Mouse (Mus musculus) hindbrain, embryonic 10.5 days (tissue): ENCODE results near the gene Rpp14. TPM values are rescaled to one million over a fixed set of nuclear protein-coding genes. Genes with fewer than 3 reads are reported as not detected.
"Not testable (repeated sequence)": the region's sequence is repeated elsewhere in the genome, so short reads cannot be mapped to it uniquely, and the experiment has no call there.

Source experiments
- DNase-seq: peaks from one replicate; pipeline ENCODE4 v3.0.0-alpha.2; 2017; ENCODE audit warnings: low spot score
- H3K27ac ChIP-seq: fragments of 300-500 bp; sonication (generic); 2 replicates; pipeline ENCODE4 v1.5.1; 2016; ENCODE audit warnings: mild to moderate bottlenecking, moderate library complexity
- H3K27me3 ChIP-seq: fragments of 300-500 bp; sonication (generic); 2 replicates; pipeline ENCODE4 v1.6.1; 2016; ENCODE audit warnings: mild to moderate bottlenecking; ENCODE audit not compliant: poor library complexity, insufficient read depth, severe bottlenecking
- H3K36me3 ChIP-seq: fragments of 300-500 bp; sonication (generic); 2 replicates; pipeline ENCODE4 v1.6.1; 2016; ENCODE audit warnings: mild to moderate bottlenecking, moderate library complexity
- H3K4me1 ChIP-seq: fragments of 300-500 bp; sonication (generic); replicated peaks from 2 replicates; pipeline ENCODE4 v1.6.1; 2016; ENCODE audit warnings: mild to moderate bottlenecking
- H3K4me3 ChIP-seq: fragments of 300-500 bp; sonication (generic); 2 replicates; pipeline ENCODE4 v1.5.1; 2016; ENCODE audit warnings: mild to moderate bottlenecking, moderate library complexity
- H3K9me3 ChIP-seq: fragments of 300-500 bp; sonication (generic); 2 replicates; pipeline ENCODE4 v1.6.1; 2016; ENCODE audit warnings: mild to moderate bottlenecking, moderate library complexity
- WGBS: fragments of 180-500 bp; shearing (Covaris S2); methylation state at CpG from one replicate; pipeline ENCODE4 v1.1.7; 2016; 5-methylcytosine and 5-hydroxymethylcytosine counted together
- polyA plus RNA-seq: library from polyadenylated mRNA; unstranded; fragments of >200 nt; fragmentation: Nextera tagmentation; extraction: Ambion mirVana; gene quantifications from 2 replicates; pipeline ENCODE4 v1.2.1, GENCODE M21; 2016

Rpp14 gene
- polyA plus RNA-seq, 1 experiment from 2014 or later = 47.1 TPM

- Histone ChIP-seq H3K9me3 (no peaks in the 10 kb centered on the region), H3K4me1 (no peaks in the 10 kb centered on the region), H3K36me3 (no peaks in the 10 kb centered on the region), H3K27ac (no peak overlapping the region), H3K4me3 (no peak overlapping the region), H3K27me3 (no peaks in the 10 kb centered on the region)
- no peak for DNase-seq
- WGBS = 91% methylated on average over 4 of the region's 4 CpGs
These were observed 27.9 kb downstream of the Rpp14 start for GRCm38 (mm10) chr14:8108047-8108446.

- 89% methylated on average over 1 of the region's 1 CpGs for WGBS
- H3K27ac ChIP-seq = no peak overlapping the region
These were observed 28.8 kb downstream of the Rpp14 start for GRCm38 (mm10) chr14:8108976-8109375.

GRCm38 (mm10) chr14:8111545-8111944, 31.4 kb downstream of the Rpp14 start:
- H3K27me3 ChIP-seq = no peaks in the 10 kb centered on the region
- no peak for DNase-seq
- H3K4me1 ChIP-seq = no peaks in the 10 kb centered on the region
- 88% methylated on average over 6 of the region's 6 CpGs for WGBS
- no peaks in the 10 kb centered on the region for H3K36me3 ChIP-seq
- H3K9me3 ChIP-seq = no peaks in the 10 kb centered on the region
- no peak overlapping the region for H3K4me3 ChIP-seq
- no peak overlapping the region for H3K27ac ChIP-seq

More at GRCm38 (mm10) chr14:8108976-8109375, 28.8 kb downstream of the Rpp14 start:
- DNase-seq = no peak
- no peak overlapping the region for H3K4me3 ChIP-seq
- H3K9me3 ChIP-seq = no peaks in the 10 kb centered on the region
- H3K27me3 ChIP-seq = no peaks in the 10 kb centered on the region
- no peaks in the 10 kb centered on the region for H3K4me1 ChIP-seq
- no peaks in the 10 kb centered on the region for H3K36me3 ChIP-seq

- Histone ChIP-seq H3K27ac (no peak overlapping the region), H3K9me3 (no peaks in the 10 kb centered on the region), H3K36me3 (no peaks in the 10 kb centered on the region), H3K4me1 (no peaks in the 10 kb centered on the region), H3K27me3 (no peaks in the 10 kb centered on the region), H3K4me3 (no peak overlapping the region)
- no peak for DNase-seq
- 92% methylated on average over 8 of the region's 8 CpGs for WGBS
These were observed 31.9 kb downstream of the Rpp14 start for GRCm38 (mm10) chr14:8112036-8112435.

- Histone ChIP-seq H3K27me3 (no peaks in the 10 kb centered on the region), H3K36me3 (no peaks in the 10 kb centered on the region), H3K4me1 (no peaks in the 10 kb centered on the region), H3K27ac (no peak overlapping the region), H3K9me3 (no peaks in the 10 kb centered on the region), H3K4me3 (no peak overlapping the region)
- no peak for DNase-seq
- 94% methylated on average over 2 of the region's 2 CpGs for WGBS
These were observed 33.4 kb downstream of the Rpp14 start for GRCm38 (mm10) chr14:8113616-8114015.

- WGBS = 67% methylated on average over 3 of the region's 3 CpGs
- DNase-seq = no peak
- Histone ChIP-seq H3K4me3 (no peak overlapping the region), H3K27ac (no peak overlapping the region), H3K27me3 (no peaks in the 10 kb centered on the region), H3K36me3 (no peaks in the 10 kb centered on the region), H3K4me1 (no peaks in the 10 kb centered on the region), H3K9me3 (no peaks in the 10 kb centered on the region)
These were observed 34.1 kb downstream of the Rpp14 start for GRCm38 (mm10) chr14:8114306-8114705.

GRCm38 (mm10) chr14:8114756-8115155, 34.6 kb downstream of the Rpp14 start:
- H3K4me1 ChIP-seq = no peaks in the 10 kb centered on the region
- 82% methylated on average over 1 of the region's 1 CpGs for WGBS
- H3K27me3 ChIP-seq = no peaks in the 10 kb centered on the region
- no peaks in the 10 kb centered on the region for H3K36me3 ChIP-seq
- DNase-seq = no peak
- no peak overlapping the region for H3K4me3 ChIP-seq
- H3K27ac ChIP-seq = no peak overlapping the region
- H3K9me3 ChIP-seq = no peaks in the 10 kb centered on the region

GRCm38 (mm10) chr14:8115772-8116171, 35.6 kb downstream of the Rpp14 start:
- Histone ChIP-seq H3K4me3 (no peak overlapping the region), H3K9me3 (no peaks in the 10 kb centered on the region), H3K27ac (no peak overlapping the region), H3K36me3 (no peaks in the 10 kb centered on the region), H3K4me1 (no peaks in the 10 kb centered on the region), H3K27me3 (no peaks in the 10 kb centered on the region)
- DNase-seq = no peak
- 84% methylated on average over 4 of the region's 4 CpGs for WGBS

- H3K36me3 ChIP-seq = no peaks in the 10 kb centered on the region
- WGBS = 89% methylated on average over 2 of the region's 2 CpGs
- H3K27ac ChIP-seq = no peak overlapping the region
These were observed 37.2 kb downstream of the Rpp14 start for GRCm38 (mm10) chr14:8117371-8117770.

GRCm38 (mm10) chr14:8119454-8119853, 39.3 kb downstream of the Rpp14 start:
- H3K4me1 ChIP-seq = no peaks in the 10 kb centered on the region
- H3K36me3 ChIP-seq = peaks cover 8% of the 10 kb centered on the region; the same call in 1 of the 2 replicates
- H3K9me3 ChIP-seq = no peaks in the 10 kb centered on the region
- H3K4me3 ChIP-seq = no peak overlapping the region
- H3K27me3 ChIP-seq = no peaks in the 10 kb centered on the region
- no peak for DNase-seq
- WGBS = 91% methylated on average over 5 of the region's 5 CpGs
- no peak overlapping the region for H3K27ac ChIP-seq

More at GRCm38 (mm10) chr14:8117371-8117770, 37.2 kb downstream of the Rpp14 start:
- H3K4me1 ChIP-seq = no peaks in the 10 kb centered on the region
- DNase-seq = no peak
- no peak overlapping the region for H3K4me3 ChIP-seq
- H3K27me3 ChIP-seq = no peaks in the 10 kb centered on the region
- H3K9me3 ChIP-seq = no peaks in the 10 kb centered on the region

- Histone ChIP-seq H3K27ac (no peak overlapping the region), H3K4me1 (no peaks in the 10 kb centered on the region), H3K4me3 (no peak overlapping the region), H3K27me3 (no peaks in the 10 kb centered on the region), H3K36me3 (peaks cover 8% of the 10 kb centered on the region; the same call in 1 of the 2 replicates), H3K9me3 (no peaks in the 10 kb centered on the region)
- WGBS = 86% methylated on average over 3 of the region's 3 CpGs
- no peak for DNase-seq
These were observed 39.7 kb downstream of the Rpp14 start for GRCm38 (mm10) chr14:8119904-8120303.

GRCm38 (mm10) chr14:8123141-8123540, 43.0 kb downstream of the Rpp14 start:
- no peak overlapping the region for H3K27ac ChIP-seq
- H3K36me3 ChIP-seq = peaks cover 8% of the 10 kb centered on the region; the same call in 1 of the 2 replicates
- DNase-seq = no peak
- H3K27me3 ChIP-seq = no peaks in the 10 kb centered on the region
- no peaks in the 10 kb centered on the region for H3K4me1 ChIP-seq
- H3K9me3 ChIP-seq = no peaks in the 10 kb centered on the region
- WGBS = 91% methylated on average over 7 of the region's 7 CpGs
- no peak overlapping the region for H3K4me3 ChIP-seq

GRCm38 (mm10) chr14:8123611-8124010, 43.4 kb downstream of the Rpp14 start:
- DNase-seq, H3K36me3 ChIP-seq, H3K27ac ChIP-seq, H3K4me3 ChIP-seq, H3K27me3 ChIP-seq, H3K4me1 ChIP-seq, H3K9me3 ChIP-seq: not testable (repeated sequence)
- 97% methylated on average over 10 of the region's 10 CpGs for WGBS
